Mouse (Mus musculus) cerebellum, adult 18-20 months (tissue): Measurements from ENCODE around the gene Igf2bp3.
"Not testable (repeated sequence)": the region's sequence is repeated elsewhere in the genome, so short reads cannot be mapped to it uniquely, and the experiment has no call there.

ENCODE experiments used
- DNase-seq, 2 experiments: peaks; one replicate each; pipeline ENCODE4 v3.0.0; 2021

Gene Igf2bp3

DNA sequence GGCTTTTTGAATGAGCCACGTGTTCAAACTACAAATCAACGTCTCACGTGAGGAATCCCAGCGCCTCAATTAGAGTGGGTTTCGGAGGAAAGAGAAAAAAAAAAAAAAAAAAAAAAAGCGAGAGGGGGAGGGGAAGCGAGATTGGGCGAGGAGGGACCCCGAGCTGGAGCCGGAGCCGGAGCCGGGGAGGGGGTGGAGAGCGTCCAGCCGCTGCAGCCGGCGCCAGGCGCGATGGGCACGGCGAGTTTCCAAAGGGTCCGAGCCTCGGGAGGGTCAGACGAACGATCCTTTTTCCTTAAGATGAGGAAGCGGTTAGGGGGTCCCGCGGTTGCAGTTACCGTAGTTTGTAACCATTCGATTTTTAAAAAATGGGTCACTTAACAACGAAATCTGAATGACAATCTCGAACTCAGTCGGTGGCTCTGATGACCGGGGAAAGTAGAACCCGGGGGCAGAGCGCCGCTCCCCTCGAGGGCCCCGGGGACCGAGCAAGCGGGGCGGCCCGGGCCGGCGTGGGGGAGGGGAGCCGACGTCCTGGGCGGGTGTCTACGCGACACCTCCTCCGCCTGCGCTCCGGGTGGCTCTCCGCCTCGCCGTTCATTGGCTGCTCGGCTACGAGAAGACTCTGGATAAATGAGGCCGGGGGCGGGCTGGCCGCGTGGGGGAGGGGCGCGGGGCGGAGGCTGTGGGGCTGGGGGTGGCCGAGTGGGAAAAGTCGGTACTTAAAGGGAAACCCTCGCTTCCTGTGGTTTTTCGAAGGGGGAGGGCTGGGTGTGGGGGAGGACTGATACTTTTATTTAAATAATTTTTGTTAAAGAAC, at the start of gene Igf2bp3:
Gene Igf2bp3, minus strand, starts transcription at position 30 of the 820 bp plus-strand sequence.
- peak in 1 of 2 experiments; percentile 16 for DNase-seq

DNA sequence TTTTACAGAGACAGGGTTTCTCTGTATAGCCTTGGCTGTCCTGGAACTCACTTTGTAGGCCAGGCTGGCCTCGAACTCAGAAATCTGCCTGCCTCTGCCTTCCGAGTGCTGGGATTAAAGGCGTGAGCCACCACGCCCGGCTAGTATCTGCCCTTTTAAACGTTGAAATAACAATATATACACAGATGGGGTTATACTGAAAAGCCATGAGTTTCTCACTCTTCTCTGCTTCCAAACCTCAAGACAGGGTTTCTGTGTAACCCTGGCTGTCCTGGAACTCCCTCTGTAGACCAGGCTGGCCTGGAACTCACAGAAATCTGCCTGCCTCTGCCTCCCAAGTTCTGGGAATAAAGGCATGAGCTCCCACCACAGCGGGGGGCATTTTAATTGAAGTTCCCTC, 49.7 kb upstream of the Igf2bp3 start:
- not testable (repeated sequence) for DNase-seq

DNA sequence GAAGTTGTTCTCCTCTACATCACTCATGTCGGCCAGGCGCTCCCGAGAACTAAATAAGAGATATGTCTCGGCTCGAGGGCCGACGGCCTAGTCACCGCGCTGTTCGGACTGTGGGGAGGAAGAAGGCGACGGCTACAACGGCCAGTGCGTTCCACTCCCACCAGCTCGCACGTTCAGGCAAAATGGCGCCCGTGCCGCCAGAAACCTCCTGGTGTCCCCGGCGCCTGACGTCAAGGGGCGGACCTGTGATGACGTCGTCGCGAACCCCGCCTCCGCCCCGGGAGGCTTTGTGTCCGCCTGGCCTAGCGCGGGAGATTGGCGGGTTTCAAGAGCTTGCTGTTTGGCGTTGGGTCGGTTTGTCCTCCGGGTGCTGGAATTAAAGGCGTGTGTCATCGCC, 49.1 kb upstream of the Igf2bp3 start, which contains the start of gene Tra2a:
Gene Tra2a, minus strand, starts transcription at position 187 of the 397 bp plus-strand sequence.
- peak; percentile 97 to 98 for DNase-seq

DNA sequence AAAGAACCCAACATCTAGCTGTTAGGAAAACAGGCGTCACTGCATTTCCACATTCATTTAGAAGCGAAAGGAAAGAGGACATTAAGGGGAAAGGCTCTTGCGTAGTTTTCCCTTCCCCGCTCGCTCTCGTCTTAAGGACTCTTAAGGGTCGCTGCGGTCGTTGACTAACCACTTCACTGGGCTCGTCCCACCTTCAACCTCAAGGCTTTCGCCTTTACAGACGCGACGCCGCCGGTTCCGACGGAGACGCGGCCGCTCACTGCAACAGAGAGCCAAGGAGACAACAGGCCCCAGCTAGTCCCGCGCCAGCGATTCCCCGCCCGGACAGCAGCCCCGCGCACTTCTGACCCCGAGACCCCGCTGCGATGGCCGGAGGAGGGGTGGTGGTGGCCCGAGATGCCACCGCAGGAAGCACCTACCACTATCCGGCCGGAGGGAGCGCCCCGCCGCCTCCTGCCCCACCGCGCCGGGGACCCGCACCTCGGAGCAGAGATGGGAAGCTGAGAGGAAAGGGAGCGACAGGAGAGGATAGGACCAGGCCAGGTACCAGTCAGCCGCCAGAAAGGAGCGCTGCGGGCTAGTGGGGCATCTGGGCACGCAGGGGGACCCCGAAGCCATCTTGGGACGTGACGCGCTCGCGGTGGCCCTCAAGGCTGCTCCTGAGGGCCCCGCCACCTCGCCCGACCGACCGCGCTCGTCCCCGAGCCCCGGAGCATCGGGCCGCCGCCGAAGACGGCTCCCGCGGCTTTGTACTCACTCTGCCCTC, 48.5 kb upstream of the Igf2bp3 start:
- peak; percentile 53 to 66 for DNase-seq

DNA sequence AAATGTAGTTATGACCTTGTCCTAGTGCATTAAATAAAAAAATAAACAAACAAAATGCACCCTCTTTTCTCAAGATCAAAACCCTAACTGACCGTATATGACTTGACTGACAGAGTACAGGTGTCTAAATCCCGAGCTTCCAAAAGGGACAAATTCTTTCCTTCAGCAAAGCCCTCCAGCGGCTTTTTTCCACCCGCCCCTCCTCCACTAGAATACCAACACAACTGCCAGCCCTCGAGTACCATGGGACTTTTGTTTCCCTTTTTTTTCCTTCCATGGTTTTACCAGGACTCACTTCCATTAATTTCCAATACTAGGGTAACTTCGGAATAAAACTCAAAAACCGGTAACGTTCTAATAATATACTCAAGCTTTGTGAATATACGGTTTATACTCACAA, 47.7 kb upstream of the Igf2bp3 start:
- DNase-seq, result no peak

DNA sequence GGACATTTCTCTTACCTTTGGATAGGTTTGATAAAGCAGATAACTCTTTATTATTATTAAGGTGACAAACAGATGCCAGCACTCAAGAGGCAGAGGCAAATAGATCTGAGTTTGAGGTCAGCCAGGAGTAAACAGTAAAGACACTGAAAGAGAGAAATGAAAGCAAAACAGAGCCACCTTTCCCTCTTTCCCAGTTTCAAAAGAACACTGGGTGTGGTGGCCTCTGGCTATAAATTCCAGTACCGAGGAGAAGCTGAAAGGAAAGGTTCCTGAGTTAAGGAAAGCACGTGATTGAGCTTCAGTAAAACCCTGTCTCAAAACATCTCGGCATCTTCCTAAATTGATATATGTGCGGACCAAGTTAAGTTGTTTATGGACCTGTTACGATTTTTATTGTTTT, 45.0 kb upstream of the Igf2bp3 start:
- no peak for DNase-seq

DNA sequence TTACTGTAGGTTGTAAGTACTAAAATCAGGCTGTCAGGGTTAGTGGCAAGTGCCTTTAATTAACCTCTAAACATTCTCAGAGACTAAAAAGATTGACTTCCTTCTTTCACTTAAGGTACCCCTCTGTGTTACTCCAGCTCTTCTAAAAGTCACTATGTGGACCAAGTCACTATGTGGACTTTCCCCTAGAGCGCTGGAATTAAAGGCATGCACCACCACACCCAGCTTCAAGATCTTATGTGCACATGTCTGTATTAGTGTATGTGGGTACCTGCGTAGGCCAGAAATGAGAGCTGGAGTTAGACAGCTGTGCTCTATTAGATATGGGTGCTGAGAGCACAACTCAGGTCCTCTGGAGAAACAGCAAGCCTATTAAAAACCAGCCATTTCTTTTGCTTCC, 43.1 kb upstream of the Igf2bp3 start:
- DNase-seq, result no peak

DNA sequence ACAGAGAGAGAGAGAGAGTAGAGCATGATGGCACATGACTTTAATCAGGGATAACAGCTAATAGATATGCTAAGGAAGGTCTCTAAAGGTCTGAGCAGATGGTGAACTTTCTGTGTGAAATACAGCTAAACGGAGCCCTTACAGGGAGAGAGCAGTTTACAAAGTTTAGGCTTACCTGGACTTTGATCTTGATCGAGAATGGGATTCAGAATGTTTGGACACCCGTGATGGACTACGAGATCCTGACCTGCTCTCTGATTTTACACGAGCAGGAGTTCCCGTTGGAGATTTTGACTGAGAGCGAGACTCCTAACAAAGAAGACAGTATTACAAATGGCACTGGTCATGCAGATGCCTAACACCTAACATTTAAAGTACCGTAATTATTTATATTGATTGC, 37.5 kb upstream of the Igf2bp3 start:
- DNase-seq, result no peak

DNA sequence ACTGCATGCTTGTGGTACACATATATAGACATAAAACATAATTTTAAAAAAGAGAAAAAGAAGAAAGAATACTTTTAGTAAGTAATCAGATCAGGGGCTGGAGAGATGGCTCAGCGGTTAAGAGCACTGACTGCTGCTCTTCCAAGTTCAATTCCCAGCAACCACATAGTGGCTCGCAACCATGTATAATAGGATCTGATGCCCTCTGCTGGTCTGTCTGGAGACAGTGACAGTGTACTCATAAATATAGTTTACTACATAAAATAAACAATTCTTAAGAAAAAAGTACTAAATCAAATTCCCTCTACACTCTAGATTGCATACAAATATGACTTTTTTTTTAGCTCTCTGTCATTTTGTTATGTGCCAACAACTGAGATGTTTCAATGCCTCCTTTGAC, 36.4 kb upstream of the Igf2bp3 start:
- DNase-seq, result no peak

DNA sequence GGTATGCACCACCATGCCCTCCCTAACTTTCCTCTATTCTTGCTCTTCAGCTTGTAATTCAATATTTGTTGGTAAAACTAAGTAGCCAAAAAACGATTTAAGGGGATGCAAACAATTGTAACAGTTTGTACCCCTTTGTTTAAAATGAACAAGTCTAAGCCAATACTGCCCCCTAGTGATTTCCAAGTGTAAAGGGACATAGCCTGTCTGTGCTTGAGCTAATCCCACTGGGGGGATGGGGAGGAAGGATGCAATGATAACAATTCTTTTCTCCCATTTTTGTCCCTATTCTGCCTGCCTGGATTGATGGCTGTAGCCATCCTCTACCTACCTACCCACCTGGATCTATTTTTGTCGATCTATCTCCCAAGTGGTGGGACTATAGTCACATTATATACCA, 32.5 kb upstream of the Igf2bp3 start:
- no peak for DNase-seq

DNA sequence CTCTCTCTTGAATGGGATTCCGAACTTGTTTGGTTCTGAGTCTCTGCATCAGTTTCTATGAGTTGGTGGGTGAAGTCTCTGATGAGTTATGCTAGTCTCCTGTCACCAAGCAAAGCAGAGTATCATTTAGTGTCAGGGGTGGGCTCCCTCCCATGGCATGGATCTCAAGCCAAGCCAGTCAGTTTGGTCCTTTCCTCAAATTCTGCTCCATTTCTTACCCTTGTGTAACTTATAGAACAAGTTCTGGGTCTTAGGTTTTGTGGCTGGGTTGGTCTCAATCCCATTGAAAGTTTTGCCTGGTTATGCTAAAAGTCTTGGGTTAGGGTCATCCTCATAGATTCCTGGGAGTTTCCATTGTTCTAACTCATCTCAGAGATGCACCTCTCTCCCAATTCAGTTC, 27.6 kb upstream of the Igf2bp3 start:
- DNase-seq, result no peak

DNA sequence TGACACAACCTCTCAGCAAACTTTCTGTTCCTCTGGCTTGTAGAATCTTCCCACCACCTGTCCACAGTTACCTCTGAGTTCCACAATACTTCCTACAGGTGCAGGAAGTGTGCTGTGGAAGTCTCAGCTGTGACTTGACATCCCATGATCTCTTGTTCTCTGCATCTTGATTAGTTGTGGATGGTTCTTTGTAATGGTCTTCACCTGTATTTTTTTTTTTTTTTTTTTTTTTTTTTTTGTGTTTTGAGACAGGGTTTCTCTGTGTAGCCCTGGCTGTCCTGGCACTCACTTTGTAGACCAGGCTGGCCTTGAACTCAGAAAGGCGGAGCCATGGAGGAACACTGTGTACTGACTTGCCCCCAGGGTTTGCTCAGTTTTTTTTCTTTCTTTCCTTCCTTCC, 26.8 kb upstream of the Igf2bp3 start:
- no peak for DNase-seq

DNA sequence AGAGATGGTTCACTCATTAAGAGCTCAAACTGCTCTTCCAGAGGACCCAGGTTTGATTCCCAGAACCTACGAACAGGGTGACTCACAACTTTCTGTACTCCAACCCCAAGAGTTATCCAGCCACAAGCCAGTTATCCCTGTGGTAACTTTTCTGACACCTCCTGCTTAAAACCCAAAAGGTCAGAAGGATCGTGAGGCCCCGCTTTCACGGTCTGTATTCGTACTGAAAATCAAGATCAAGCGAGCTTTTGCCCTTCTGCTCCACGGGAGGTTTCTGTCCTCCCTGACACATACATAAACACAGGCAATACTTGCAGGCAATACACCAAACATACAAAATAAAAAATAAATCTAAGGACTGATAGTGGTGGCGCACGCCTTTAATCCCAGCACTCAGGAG, 21.6 kb upstream of the Igf2bp3 start:
- DNase-seq, result peak; percentile 100

DNA sequence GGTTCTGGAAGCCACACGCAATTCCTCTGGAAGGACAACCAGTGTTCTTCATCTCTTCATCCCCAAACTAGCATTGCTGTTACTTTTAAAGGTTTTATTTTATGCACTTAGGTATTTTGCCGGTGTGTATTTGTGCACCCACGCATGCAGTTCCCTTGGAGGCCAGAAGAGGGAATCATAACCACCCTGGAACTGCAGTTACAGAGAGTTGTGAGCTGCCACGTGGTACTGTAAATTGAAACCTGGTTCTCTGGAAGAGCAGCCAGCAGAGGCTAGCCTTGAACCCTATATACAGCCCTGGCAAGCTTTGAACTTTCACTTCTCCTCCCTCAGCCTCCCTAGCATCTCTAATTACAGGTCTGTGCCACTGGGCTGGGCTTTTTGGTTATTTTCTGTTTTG, 18.6 kb upstream of the Igf2bp3 start:
- no peak for DNase-seq

DNA sequence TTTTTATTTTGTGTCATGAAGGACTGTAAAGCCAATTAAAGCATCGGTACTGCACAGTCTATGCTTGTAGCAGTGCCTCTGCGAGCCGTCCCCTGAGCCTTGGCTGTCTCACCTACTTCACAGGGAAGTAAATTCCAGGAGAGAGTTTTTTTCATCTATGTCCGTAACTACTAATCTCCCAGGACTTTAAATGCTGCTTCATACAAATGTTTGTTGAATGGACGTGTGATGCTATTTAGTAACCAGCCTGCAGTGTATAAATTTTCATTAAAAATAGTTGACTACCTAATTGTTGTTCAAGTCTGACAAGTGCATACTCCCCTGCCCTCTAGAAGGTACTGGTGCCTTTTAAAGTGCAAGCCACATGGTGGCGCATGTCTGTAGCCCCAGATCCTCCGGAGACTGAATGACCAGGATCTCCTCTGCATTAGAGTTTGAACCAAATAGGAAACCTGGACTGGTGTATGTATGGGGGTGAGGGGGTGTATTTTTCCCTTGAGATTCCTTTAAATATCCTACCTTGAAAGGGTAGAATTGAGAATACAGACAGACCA, 13.4 kb upstream of the Igf2bp3 start:
- DNase-seq, result peak in 1 of 2 experiments; percentile 24

DNA sequence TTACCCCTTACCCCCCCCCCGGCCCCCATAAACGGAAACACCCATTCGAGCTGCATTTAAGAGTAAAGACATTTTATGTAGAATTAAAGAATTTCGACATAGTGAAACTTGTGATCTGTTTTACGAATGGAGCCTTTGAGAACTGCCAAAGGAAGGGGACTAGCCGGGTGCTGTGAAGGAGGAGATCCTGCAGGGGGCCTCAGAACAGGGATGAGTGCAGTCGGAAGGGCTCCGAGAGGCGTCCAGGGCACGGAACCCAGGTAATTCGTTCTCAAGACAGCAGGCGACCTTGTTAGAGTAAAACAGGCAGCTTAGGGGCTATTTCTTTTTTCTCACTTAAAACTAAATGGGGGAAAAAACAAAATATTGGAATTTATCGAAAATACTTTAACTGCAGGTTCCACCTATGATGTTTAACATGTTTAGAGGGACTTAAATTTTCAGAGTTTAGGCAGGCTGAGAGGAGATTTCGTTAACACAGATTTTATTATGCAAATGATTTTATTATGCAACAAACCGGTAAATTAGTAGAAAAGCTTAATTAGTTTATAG, 12.5 kb upstream of the Igf2bp3 start:
- peak in 1 of 2 experiments; percentile 8 for DNase-seq

DNA sequence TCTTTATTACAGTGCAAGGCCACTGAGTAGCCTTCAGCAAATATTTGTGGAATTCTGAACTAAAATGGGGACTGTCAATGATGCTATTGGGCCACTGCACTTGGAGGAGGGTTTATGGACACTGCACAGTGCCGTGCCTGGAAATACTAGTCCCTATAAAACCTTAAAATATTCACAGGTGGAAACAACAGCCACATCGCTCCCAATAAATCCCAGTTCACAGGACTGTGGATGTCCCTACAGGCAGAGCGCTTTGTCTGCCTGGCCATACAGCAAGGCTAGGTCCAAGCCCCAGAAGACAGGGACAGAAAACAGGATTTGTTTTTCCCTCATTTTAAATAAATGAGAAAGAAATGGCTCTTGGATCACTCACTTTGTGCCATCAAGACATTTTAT, 11.0 kb upstream of the Igf2bp3 start:
- no peak for DNase-seq

DNA sequence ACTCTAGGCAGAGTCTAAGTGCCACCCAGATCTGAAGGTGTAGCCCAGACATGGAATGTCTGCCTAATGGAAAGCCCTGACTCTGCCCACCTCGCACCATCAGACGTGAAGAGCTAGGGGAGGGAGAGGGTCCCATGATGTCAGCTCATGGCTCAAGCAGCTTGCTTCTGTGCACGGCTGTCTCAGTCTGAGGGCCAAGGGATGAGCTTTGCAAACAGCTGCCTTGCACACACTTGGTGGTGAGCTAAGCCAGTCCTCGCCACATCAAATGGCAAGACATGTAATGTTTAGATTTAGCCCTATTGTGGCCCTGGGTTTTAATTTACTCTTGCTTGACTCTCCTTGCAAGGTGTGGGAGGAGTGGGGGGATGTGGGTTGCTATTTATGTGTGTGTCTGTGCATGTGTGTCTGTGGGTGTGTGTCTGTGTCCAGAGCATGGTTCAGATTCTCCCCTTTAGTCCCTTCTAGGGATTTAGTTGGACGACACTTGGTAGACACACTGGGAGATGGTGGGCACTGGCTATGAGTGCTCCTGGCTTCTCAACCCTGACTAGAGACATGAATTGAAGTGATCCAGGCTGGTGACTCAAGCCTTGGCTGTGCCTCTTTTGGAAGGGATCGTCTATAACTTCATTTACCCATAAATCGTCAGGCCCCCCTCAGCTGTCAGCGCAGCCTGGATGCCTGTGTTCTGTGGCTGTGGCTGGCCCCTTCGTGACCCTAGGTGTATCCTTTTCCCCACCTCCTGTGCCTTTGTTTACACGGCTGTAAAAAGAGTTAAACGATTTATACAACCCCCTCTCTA, 10.4 kb upstream of the Igf2bp3 start:
- DNase-seq, result no peak

DNA sequence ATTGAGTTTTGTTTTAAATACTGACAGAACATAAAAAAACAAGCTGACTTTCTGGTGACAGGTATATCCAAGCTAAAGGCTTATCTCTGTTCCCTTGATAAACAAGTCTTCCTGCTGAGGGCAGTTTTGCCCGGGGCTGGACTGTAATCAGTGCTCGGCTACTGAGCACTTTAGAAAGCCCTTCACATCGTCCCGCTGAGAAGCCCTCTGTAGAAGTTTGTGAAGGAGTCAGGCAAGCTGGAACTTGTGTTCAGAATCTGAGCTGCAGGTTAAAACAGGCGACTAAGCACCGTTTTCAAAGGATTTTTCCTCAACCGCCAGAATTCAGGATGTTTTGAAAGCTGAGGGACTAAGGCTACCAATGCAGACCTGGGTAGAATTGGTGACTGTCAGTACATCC, 7.1 kb upstream of the Igf2bp3 start:
- no peak for DNase-seq

DNA sequence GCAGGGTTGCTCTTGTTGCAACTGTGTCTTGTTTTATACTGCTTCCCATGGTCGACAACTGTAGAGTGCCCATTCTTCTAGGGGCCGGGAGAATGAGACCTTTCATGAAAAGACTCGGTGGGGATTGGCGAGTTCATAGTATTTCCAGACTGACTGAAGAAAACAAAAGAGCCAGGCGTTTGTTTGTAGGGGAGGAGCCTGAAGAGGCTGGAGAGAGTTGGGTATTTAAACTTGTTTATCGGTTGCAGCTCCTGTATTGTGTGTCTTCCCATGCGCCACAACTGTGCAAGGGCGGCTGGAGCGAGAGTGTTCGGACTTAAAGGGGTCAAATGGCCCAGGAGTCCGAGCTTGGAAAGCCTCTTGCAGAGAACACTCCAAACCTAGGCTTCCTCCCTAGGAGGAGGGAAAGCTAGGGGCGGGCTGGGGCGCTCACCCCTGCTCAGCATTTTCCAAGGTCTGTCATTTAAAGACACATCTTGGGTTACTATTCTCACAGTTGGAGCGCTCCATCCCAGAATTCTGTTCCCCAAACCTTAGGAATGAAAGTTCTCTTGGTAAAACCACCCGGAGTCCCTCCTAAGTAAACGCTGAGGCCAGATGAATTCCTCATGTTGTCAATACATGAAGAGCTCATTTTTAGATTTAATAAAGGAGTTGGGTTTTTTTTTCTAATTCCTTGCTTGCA, 5.3 kb upstream of the Igf2bp3 start:
- DNase-seq, result no peak

DNA sequence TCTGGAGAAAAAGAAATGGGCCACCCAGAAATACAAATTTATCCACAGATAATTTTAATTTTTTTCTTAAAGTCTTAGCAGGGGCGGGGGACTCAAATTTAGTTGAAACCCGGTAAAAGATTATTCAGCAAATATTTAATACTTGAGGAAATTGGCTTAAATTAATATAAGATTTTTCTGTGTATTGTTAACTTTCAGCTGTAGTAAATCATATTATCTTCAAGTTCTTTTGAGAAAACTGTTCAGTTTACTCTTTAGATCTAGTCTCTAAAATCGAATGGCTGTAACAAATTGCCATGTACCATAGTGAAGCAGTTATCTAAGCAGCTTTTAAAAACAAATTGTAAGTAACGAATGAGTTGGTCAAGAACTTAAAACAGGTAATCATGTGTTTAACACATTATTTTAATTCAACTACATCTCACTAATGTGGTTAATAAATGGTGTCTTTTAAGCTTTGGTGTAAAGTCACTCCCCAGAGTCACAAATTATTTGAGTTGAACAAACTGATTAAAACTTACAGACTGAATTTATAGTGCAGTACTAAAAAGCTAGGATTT, 4.3 kb upstream of the Igf2bp3 start:
- no peak for DNase-seq
